Mouse (Mus musculus) spleen, adult 2 months (tissue): Measurements from ENCODE around the gene Usp11. TPM values are rescaled to one million over a fixed set of nuclear protein-coding genes. Genes with fewer than 3 reads are reported as not detected.

Experiments used
- DNase-seq, 2 experiments: peaks; one replicate each; pipeline versions ENCODE4 v3.0.0 to v3.0.0-alpha.2; 2012 to 2021; ENCODE audit warnings: low spot score in 2 of 2, low read depth in 1 of 2
- H3K27ac ChIP-seq: fragments of 200-500 bp; 2 replicates; pipeline ENCODE4 v1.5.1; 2012; ENCODE audit warnings: low read length, inconsistent platforms; ENCODE audit not compliant: insufficient read depth
- H3K27me3 ChIP-seq: fragments of 200-500 bp; 2 replicates; pipeline ENCODE4 v1.6.1; 2012; ENCODE audit warnings: mild to moderate bottlenecking, moderate library complexity, low read length, inconsistent platforms; ENCODE audit not compliant: control insufficient read depth, insufficient read depth
- H3K36me3 ChIP-seq: fragments of 200-500 bp; 2 replicates; pipeline ENCODE4 v1.6.1; 2012; ENCODE audit warnings: mild to moderate bottlenecking, low read length, inconsistent platforms; ENCODE audit not compliant: control insufficient read depth, insufficient read depth
- H3K4me1 ChIP-seq: fragments of 200-500 bp; 2 replicates; pipeline ENCODE4 v1.6.1; 2011; ENCODE audit warnings: inconsistent platforms; ENCODE audit not compliant: control insufficient read depth, insufficient read depth, insufficient read length
- H3K4me3 ChIP-seq: fragments of 200-500 bp; 2 replicates; pipeline ENCODE4 v1.5.1; 2011; ENCODE audit warnings: mild to moderate bottlenecking, inconsistent platforms; ENCODE audit not compliant: insufficient read depth, insufficient read length; ENCODE audit errors: extremely low read depth
- CTCF ChIP-seq: fragments of 200-500 bp; IDR thresholded peaks from 2 replicates; pipeline ENCODE4 v1.5.1; 2011; ENCODE audit warnings: mild to moderate bottlenecking, inconsistent platforms; ENCODE audit not compliant: insufficient read depth, insufficient read length, insufficient replicate concordance; ENCODE audit errors: extremely low read depth
- POLR2A ChIP-seq: fragments of 200-500 bp; IDR thresholded peaks from 2 replicates; pipeline ENCODE4 v1.6.1; 2011; ENCODE audit warnings: low read depth, low read length, inconsistent platforms
- WGBS: fragments of 180-500 bp; shearing (Covaris S2); methylation state at CpG from one replicate; pipeline ENCODE4 v1.1.7; 2018; 5-methylcytosine and 5-hydroxymethylcytosine counted together
- polyA plus RNA-seq: library from polyadenylated mRNA; depleted of rRNA; stranded (reverse); fragments of >200 nt; gene quantifications from 2 replicates; pipeline ENCODE4 v1.2.3, GENCODE M21; 2012; rRNA removed

Gene Usp11
- 16.1 and 16.2 TPM in 2 replicates for polyA plus RNA-seq

DNA sequence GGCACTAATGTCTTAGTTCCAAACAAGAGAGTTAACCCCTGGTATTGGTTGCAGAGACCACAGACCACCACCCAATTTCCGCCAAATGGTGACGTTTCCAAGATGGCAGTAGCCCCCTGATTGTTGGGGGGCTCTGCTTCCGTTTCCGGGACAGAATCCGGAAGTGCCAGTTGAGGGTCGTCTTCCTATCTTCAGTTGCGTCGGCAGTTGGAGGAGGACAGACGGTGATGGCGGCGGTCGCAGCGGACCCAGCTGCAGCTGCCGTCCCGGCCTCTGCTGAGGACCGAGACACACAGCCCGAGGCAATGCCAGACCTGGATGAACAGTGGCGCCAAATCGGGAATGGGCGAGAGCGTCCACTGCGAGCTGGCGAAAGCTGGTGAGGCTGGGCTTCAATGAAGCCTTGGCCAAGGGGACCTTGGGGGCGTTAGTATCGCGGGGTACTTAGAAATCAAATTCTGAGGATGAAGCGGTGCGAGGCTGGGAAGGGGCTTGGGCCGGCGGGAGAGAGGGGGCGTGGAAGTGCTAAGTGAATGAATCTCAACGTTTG is at the start of gene Usp11:
Usp11 (plus strand) TSS at position 166 of the 550 bp plus-strand sequence.
- TF ChIP-seq POLR2A (peak; percentile 23; the same call in 1 of the 2 replicates), CTCF (no peak)
- Histone ChIP-seq H3K4me1 (no peaks in the 10 kb centered on the region), H3K27me3 (no peaks in the 10 kb centered on the region), H3K4me3 (peak within 1 kb of the TSS; percentile 74), H3K27ac (peak within 1 kb of the TSS; percentile 72), H3K36me3 (no peaks in the 10 kb centered on the region)
- peak in 1 of 2 experiments; percentile 9 for DNase-seq
- WGBS = 22% methylated on average over 32 of the region's 32 CpGs

DNA sequence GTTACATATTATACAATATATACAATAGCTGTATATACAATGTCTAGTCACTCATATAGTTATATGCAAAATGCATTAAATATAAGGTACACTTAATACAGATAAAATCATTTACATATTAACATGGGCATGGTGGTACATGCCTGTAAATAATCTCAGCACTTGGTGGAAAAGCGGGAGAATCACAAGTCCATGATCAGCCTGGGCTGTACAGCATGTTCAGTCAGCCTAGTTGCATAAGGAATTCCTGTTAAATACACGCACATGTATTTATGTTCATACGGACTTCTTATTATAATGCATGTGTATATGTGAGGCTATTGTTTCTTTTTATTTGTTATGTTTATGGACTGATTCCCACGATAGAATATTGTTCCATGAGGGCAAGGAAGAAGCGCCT is 46.1 kb upstream of the Usp11 start:
- TF ChIP-seq POLR2A = no peak
- no peak overlapping the region for H3K27ac ChIP-seq
- 23% methylated on average over 5 of the region's 5 CpGs for WGBS
- H3K4me1 ChIP-seq = no peaks in the 10 kb centered on the region
- H3K36me3 ChIP-seq = no peaks in the 10 kb centered on the region
- no peaks in the 10 kb centered on the region for H3K27me3 ChIP-seq
- no peak overlapping the region for H3K4me3 ChIP-seq
- no peak for DNase-seq

DNA sequence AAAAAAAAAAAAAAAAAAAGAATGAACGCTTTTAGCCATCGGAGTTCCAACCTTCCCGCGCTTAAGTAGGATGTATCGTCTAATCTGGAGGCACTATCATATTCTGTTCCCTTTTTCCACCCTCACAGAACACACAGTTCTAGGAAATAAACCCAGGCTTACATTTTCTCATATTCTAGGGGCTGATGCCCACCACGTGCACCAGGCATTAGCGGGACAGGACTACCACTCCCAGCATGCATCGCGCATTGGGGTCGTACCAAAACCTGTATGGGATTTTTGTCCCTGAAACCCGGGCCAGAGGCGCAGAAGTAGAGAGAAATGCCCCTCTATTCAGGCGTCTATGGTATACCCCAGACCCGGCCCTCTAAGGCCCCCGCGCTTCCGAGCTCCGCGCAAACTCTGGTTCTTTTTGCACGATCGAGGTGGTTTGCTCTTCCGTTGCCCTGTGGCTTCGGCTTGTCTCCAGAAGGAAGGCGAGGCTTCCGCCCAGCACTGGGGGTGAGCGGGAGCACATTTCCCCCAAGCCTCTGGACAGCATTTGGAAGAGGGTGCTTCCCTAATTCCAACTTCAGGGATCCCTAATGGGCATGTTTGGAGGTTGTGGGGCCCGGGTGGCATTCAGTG is 45.6 kb upstream of the Usp11 start, which contains the start of gene Uba1:
Uba1 (plus strand) TSS at position 301 of the 627 bp plus-strand sequence.
- TF ChIP-seq CTCF (no peak), POLR2A (no peak; the same call in 1 of the 2 replicates)
- H3K4me1 ChIP-seq = no peaks in the 10 kb centered on the region
- no peaks in the 10 kb centered on the region for H3K36me3 ChIP-seq
- no peaks in the 10 kb centered on the region for H3K27me3 ChIP-seq
- H3K27ac ChIP-seq = peak within 1 kb of the TSS; percentile 60
- DNase-seq = peak; percentile 76 to 80
- H3K4me3 ChIP-seq = peak within 1 kb of the TSS; percentile 71
- 31% methylated on average over 27 of the region's 27 CpGs for whole genome bisulfite sequencing

- peak overlapping the region; percentile 60; the same call in 1 of the 2 replicates for H3K27ac ChIP-seq
- peaks cover 2% of the 10 kb centered on the region; the same call in 1 of the 2 replicates for H3K4me1 ChIP-seq
- H3K27me3 ChIP-seq = no peaks in the 10 kb centered on the region
- TF ChIP-seq POLR2A = no peak
- no peak for TF ChIP-seq CTCF
- no peaks in the 10 kb centered on the region for H3K36me3 ChIP-seq
- peak overlapping the region; percentile 71 for H3K4me3 ChIP-seq
- 30% methylated on average over 24 of the region's 24 CpGs for WGBS
- DNase-seq = no peak
Measured at GRCm38 (mm10) chrX:20658891-20659406, 44.8 kb upstream of the Usp11 start.

DNA sequence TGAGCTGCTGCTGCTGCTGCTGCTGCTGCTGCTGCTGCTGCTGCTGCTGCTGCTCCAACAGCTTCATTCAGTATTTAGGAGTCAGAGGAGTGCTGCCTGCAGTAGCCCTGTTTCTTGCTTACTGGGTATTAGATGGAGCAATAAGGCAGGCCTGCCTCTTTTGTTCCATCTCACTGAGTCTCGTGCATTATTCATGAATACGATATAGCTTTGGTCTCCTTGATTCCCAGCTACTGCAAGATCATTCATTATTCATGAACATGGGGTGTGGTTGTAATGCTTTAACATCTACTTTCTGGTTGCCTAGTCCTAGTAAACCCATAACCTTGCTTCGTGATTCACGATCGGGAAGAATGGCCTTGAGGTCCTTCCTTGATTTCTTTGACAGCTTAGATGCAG is 41.4 kb upstream of the Usp11 start:
- no peak overlapping the region for H3K4me3 ChIP-seq
- no peaks in the 10 kb centered on the region for H3K36me3 ChIP-seq
- H3K27ac ChIP-seq = no peak overlapping the region
- DNase-seq = no peak
- WGBS = 45% methylated on average over 5 of the region's 5 CpGs
- H3K4me1 ChIP-seq = peaks cover 4% of the 10 kb centered on the region; the same call in 1 of the 2 replicates
- H3K27me3 ChIP-seq = no peaks in the 10 kb centered on the region
- TF ChIP-seq CTCF = no peak
- TF ChIP-seq POLR2A = no peak

- peaks cover 4% of the 10 kb centered on the region; the same call in 1 of the 2 replicates for H3K4me1 ChIP-seq
- 21% methylated on average over 28 of the region's 28 CpGs for WGBS
- peak overlapping the region; percentile 74 for H3K27ac ChIP-seq
- peak; percentile 25; the same call in 1 of the 2 replicates for TF ChIP-seq CTCF
- peak; percentile 39 for TF ChIP-seq POLR2A
- peak; percentile 77 to 80 for DNase-seq
- no peaks in the 10 kb centered on the region for H3K27me3 ChIP-seq
- H3K4me3 ChIP-seq = peak overlapping the region; percentile 89
- no peaks in the 10 kb centered on the region for H3K36me3 ChIP-seq
Measured at GRCm38 (mm10) chrX:20662716-20663443, 40.8 kb upstream of the Usp11 start.
